Mouse (Mus musculus): ENCODE measurements at regions not wholly inside any gene's neighbourhood (a gene's known extent, or its start where the extent isn't known, plus 50 kb on each side); places are given as distances from the start of the nearest gene placed in this dataset.

DNA sequence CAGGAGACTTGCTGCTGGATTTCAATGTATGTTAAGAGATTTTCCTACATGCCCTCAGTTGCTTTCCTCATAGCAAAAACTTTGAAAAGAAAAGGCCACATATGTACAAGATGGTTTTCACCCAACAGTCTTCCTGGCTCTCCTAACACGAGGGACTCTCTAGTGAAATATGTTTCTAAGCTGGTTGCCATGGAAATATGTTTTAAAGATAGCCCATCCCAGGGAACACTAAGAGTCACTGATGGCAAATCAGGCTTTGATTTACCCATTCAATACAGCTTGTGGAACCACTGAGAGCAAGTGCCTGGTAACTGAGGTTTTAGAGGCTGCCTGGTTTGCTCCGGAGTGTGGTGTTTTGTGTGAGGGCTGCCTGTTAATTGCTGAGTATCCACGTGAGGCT, 547.3 kb upstream of the Nbea start:
- TF ChIP-seq POLR2A (IDR thresholded peaks at IDR 0.05; ENCODE audit: control insufficient read depth in 1 of 2, insufficient read depth in 1 of 2, low read depth in 1 of 2, low read length in 2 of 2, poor library complexity in 1 of 2) (no peak), CTCF (IDR thresholded peaks at IDR 0.05 in 2 of 3, conservative IDR thresholded peaks at IDR 0.05 in 1 of 3; ENCODE audit: control insufficient read depth in 1 of 3, insufficient read depth in 1 of 3, low read depth in 2 of 3, low read length in 3 of 3, poor library complexity in 1 of 3, severe bottlenecking in 1 of 3) (no peak), CHD1 (IDR thresholded peaks at IDR 0.05; ENCODE audit: low read depth, low read length) (no peak), MAX (IDR thresholded peaks at IDR 0.05; ENCODE audit: low read length) (no peak), JUND (IDR thresholded peaks at IDR 0.05; ENCODE audit: low read depth, low read length) (no peak), MAZ (IDR thresholded peaks at IDR 0.05; ENCODE audit: low read depth, low read length) (no peak), USF2 (IDR thresholded peaks at IDR 0.05; ENCODE audit: borderline replicate concordance in 1 of 2, insufficient read depth in 1 of 2, low read depth in 1 of 2, low read length in 2 of 2) (no peak), MXI1 (IDR thresholded peaks at IDR 0.05; ENCODE audit: low read depth, low read length) (no peak)
